ENCODE assay signal across 8 mouse cellular contexts in genomic region chr8:72570633-72571610, GRCm38 (mm10). TPM values are rescaled to one million over a fixed set of nuclear protein-coding genes. Genes with fewer than 3 reads are reported as not detected.
DNase-seq lines count a peak whose midpoint lies in the region; ATAC-seq and TF ChIP-seq lines count a peak whose summit lies in the region.

TSS of gene Smim7 (minus strand) at chr8:72571088.

- peak; percentile 95 for TF ChIP-seq POLR2A in heart, adult 2 months (IDR thresholded peaks at IDR 0.05; ENCODE audit: insufficient read depth, low read depth, low read length)

- peak; percentile 97 for ATAC-seq in embryonic facial prominence, embryonic 14.5 days (ENCODE audit: low read depth)
- ATAC-seq in limb, embryonic 13.5 days (ENCODE audit: low FRiP score, low read depth), result peak; percentile 98
- ATAC-seq in midbrain, embryonic 16.5 days, result peak; percentile 96

- WGBS in embryonic facial prominence, embryonic 14.5 days, result 0% methylated on average over 39 of the region's 52 CpGs
- under 1% methylated on average over 52 of the region's 52 CpGs for WGBS in heart, adult 2 months
- under 1% methylated on average over 52 of the region's 52 CpGs for WGBS in limb, embryonic 13.5 days
- under 1% methylated on average over 52 of the region's 52 CpGs for WGBS in midbrain, embryonic 16.5 days

- intact Hi-C loops in heart, adult 2 months (cut with DNase I), result loop anchor here (1.0 to 2.0 kb wide), 2 partner anchors 23 to 78 kb away; partner anchors contain the start of genes Med26 and Slc35e1

- H3K9ac ChIP-seq in embryonic facial prominence, embryonic 14.5 days (ENCODE audit: low read depth, low read length), result peak within 1 kb of the TSS; percentile 80
- H3K9ac ChIP-seq in heart, adult 2 months (ENCODE audit: low read depth, low read length), result peak within 1 kb of the TSS; percentile 83
- H3K9ac ChIP-seq in limb, embryonic 13.5 days, result peak within 1 kb of the TSS; percentile 78
- peak within 1 kb of the TSS; percentile 84 for H3K9ac ChIP-seq in midbrain, embryonic 16.5 days (ENCODE audit: low read depth, low read length)

- peaks cover 38% of the 10 kb centered on the region for H3K36me3 ChIP-seq in embryonic facial prominence, embryonic 14.5 days (ENCODE audit: control insufficient read depth, insufficient read depth, low read length)
- peaks cover 13% of the 10 kb centered on the region; the same call in 1 of the 2 replicates for H3K36me3 ChIP-seq in heart, adult 2 months (ENCODE audit: control insufficient read depth, insufficient read depth, low read length)
- H3K36me3 ChIP-seq in limb, embryonic 13.5 days, result peaks cover 36% of the 10 kb centered on the region
- peaks cover 21% of the 10 kb centered on the region for H3K36me3 ChIP-seq in midbrain, embryonic 16.5 days (ENCODE audit: control insufficient read depth, insufficient read depth, low read length)

- peak within 1 kb of the TSS; percentile 73 for H3K4me2 ChIP-seq in embryonic facial prominence, embryonic 14.5 days (ENCODE audit: low read depth, low read length)
- H3K4me2 ChIP-seq in limb, embryonic 13.5 days (replicated peaks), result peak within 1 kb of the TSS; percentile 93
- H3K4me2 ChIP-seq in midbrain, embryonic 16.5 days (ENCODE audit: low read length), result peak within 1 kb of the TSS; percentile 97

- peak within 1 kb of the TSS; percentile 95 for H3K27ac ChIP-seq in embryonic facial prominence, embryonic 14.5 days (replicated peaks; ENCODE audit: low read depth, low read length)
- H3K27ac ChIP-seq in heart, adult 2 months, result peak within 1 kb of the TSS; percentile 99
- H3K27ac ChIP-seq in limb, embryonic 13.5 days, result peak within 1 kb of the TSS; percentile 95
- H3K27ac ChIP-seq in midbrain, embryonic 16.5 days (ENCODE audit: low read length), result peak within 1 kb of the TSS; percentile 85

- H3K4me3 ChIP-seq in embryonic facial prominence, embryonic 14.5 days (ENCODE audit: low read depth, low read length), result peak within 1 kb of the TSS; percentile 70
- peak within 1 kb of the TSS; percentile 77 for H3K4me3 ChIP-seq in heart, adult 2 months
- H3K4me3 ChIP-seq in limb, embryonic 13.5 days, result peak within 1 kb of the TSS; percentile 66
- H3K4me3 ChIP-seq in midbrain, embryonic 16.5 days (ENCODE audit: low read depth, low read length), result peak within 1 kb of the TSS; percentile 50

- TF ChIP-seq CTCF in heart, adult 2 months (IDR thresholded peaks at IDR 0.05), result no peak

- H3K79me2 ChIP-seq in heart, adult 2 months (replicated peaks; ENCODE audit: control insufficient read depth, insufficient read depth, low read length), result no peaks in the 10 kb centered on the region; the same call in none of the 2 replicates

- peaks cover 8% of the 10 kb centered on the region for H3K4me1 ChIP-seq in embryonic facial prominence, embryonic 14.5 days (ENCODE audit: control insufficient read depth, insufficient read depth, low read length)
- peaks cover 8% of the 10 kb centered on the region for H3K4me1 ChIP-seq in heart, adult 2 months (ENCODE audit: control insufficient read depth, insufficient read depth, low read length)
- peaks cover 23% of the 10 kb centered on the region for H3K4me1 ChIP-seq in limb, embryonic 13.5 days
- peaks cover 24% of the 10 kb centered on the region for H3K4me1 ChIP-seq in midbrain, embryonic 16.5 days (ENCODE audit: control insufficient read depth, insufficient read depth, low read length)

- no peaks in the 10 kb centered on the region for H3K27me3 ChIP-seq in embryonic facial prominence, embryonic 14.5 days (replicated peaks; ENCODE audit: control insufficient read depth, insufficient read depth, low read length)
- H3K27me3 ChIP-seq in heart, adult 2 months (ENCODE audit: control insufficient read depth, insufficient read depth, low read length), result no peaks in the 10 kb centered on the region
- no peaks in the 10 kb centered on the region for H3K27me3 ChIP-seq in limb, embryonic 13.5 days
- H3K27me3 ChIP-seq in midbrain, embryonic 16.5 days (ENCODE audit: control insufficient read depth, insufficient read depth, low read depth, low read length), result no peaks in the 10 kb centered on the region

- TF ChIP-seq EP300 in heart, adult 2 months (IDR thresholded peaks at IDR 0.05; ENCODE audit: insufficient read depth, low read depth, low read length), result peak; percentile 88; the same call in 1 of the 2 replicates

- DNase-seq in 3T3-L1 (ENCODE audit: low read depth, low spot score), result peak; percentile 100
- DNase-seq in adrenal gland, postnatal 4 days (ENCODE audit: low spot score in 2 of 2), result peak; percentile 92 to 93
- DNase-seq in embryonic facial prominence, embryonic 14.5 days (ENCODE audit: low spot score), result peak; percentile 99
- DNase-seq in heart, adult 2 months, result peak; percentile 98
- DNase-seq in kidney, adult 8-10 months, result peak; percentile 99 to 100
- peak; percentile 96 to 98 for DNase-seq in spleen, postnatal 10 days (ENCODE audit: low spot score in 2 of 2)

- no peaks in the 10 kb centered on the region for H3K9me3 ChIP-seq in embryonic facial prominence, embryonic 14.5 days (ENCODE audit: control insufficient read depth, low read length)
- H3K9me3 ChIP-seq in limb, embryonic 13.5 days, result no peaks in the 10 kb centered on the region
- H3K9me3 ChIP-seq in midbrain, embryonic 16.5 days (replicated peaks; ENCODE audit: control insufficient read depth, low read length, poor library complexity, severe bottlenecking), result no peaks in the 10 kb centered on the region

RNA-seq across cellular contexts. Expression of gene Smim7, which starts in this region (rescaled TPM):
- total RNA-seq in adrenal gland, postnatal 4 days (2021), result 100 to 1,000 TPM; 119 to 124 TPM
- polyA plus RNA-seq in embryonic facial prominence, embryonic 14.5 days (2014; fragmentation: Nextera tagmentation; extraction: Ambion mirVana), result 100 and 113 TPM in 2 replicates
- 100 to 1,000 TPM; 114 to 142 TPM for total RNA-seq in heart, adult 2 months (2021)
- 53.7 and 80.1 TPM in 2 replicates for polyA plus RNA-seq in heart, adult 2 months (2012; rRNA removed)
- 129 and 130 TPM in 2 replicates for polyA plus RNA-seq in limb, embryonic 13.5 days (2015; fragmentation: Nextera tagmentation; extraction: Ambion mirVana)
- 132 and 137 TPM in 2 replicates for polyA plus RNA-seq in midbrain, embryonic 16.5 days (2015; fragmentation: Nextera tagmentation; extraction: Ambion mirVana)

Comparison
In these comparisons a context has a peak if more than half of its experiments do, and no peak if none do; other contexts are left out.
1. Peak in every context shown above with its lines: DNase-seq, ATAC-seq, H3K4me3 ChIP-seq and H3K27ac ChIP-seq.